Mouse (Mus musculus) midbrain, embryonic 11.5 days (tissue): ENCODE measurements around the gene Cdr1. TPM values are rescaled to one million over a fixed set of nuclear protein-coding genes. Genes with fewer than 3 reads are reported as not detected.

ENCODE experiments used
- microRNA-seq: library from miRNA; unstranded; fragments of <30 nt; microRNA quantifications from one replicate; pipeline ENCODE4, GENCODE M21; 2017
- polyA plus RNA-seq: library from polyadenylated mRNA; unstranded; fragments of >200 nt; fragmentation: Nextera tagmentation; extraction: Ambion mirVana; gene quantifications from 2 replicates; pipeline ENCODE4 v1.2.1, GENCODE M21; 2014

The Cdr1 gene
- polyA plus RNA-seq, 1 experiment from 2014 or later, result not detected

Small RNA genes within 50 kb of the gene (microRNA-seq; reads per million reads assigned to microRNA genes)
- not detected for gene Gm24396
